Mouse (Mus musculus): ENCODE measurements around the gene Smarca2. TPM values are rescaled to one million over a fixed set of nuclear protein-coding genes. Genes with fewer than 3 reads are reported as not detected.

Smarca2 gene
- polyA plus RNA-seq, 1 experiment from 2014 or later = 49.4 TPM

GRCm38 (mm10) chr19:26608434-26608812 lies 3.6 kb downstream of the Smarca2 start:
- no peak overlapping the region for H3K27ac ChIP-seq (ENCODE audit: low read length)
- peak overlapping the region; percentile 88 for H3K4me3 ChIP-seq (replicated peaks; ENCODE audit: low read length)
- H3K36me3 ChIP-seq (ENCODE audit: control insufficient read depth, insufficient read depth, low read length) = no peaks in the 10 kb centered on the region
- H3K9me3 ChIP-seq (replicated peaks; ENCODE audit: control insufficient read depth, low read length) = no peaks in the 10 kb centered on the region
- H3K9ac ChIP-seq (ENCODE audit: low read length) = peak overlapping the region; percentile 88
- ATAC-seq (ENCODE audit: insufficient read depth, low FRiP score) = no peak
- peak overlapping the region; percentile 98 for H3K4me2 ChIP-seq (ENCODE audit: low read depth, low read length)
- 31% methylated on average over 7 of the region's 7 CpGs for WGBS
- no peaks in the 10 kb centered on the region for H3K27me3 ChIP-seq (ENCODE audit: control insufficient read depth, insufficient read depth, low read length)
- peaks cover 14% of the 10 kb centered on the region; the same call in 1 of the 2 replicates for H3K4me1 ChIP-seq (ENCODE audit: control insufficient read depth, insufficient read depth, low read length)

GRCm38 (mm10) chr19:26609637-26610036 lies 4.8 kb downstream of the Smarca2 start:
- Histone ChIP-seq H3K4me1 (ENCODE audit: control insufficient read depth, insufficient read depth, low read length) (peaks cover 14% of the 10 kb centered on the region; the same call in 1 of the 2 replicates), H3K27ac (ENCODE audit: low read length) (no peak overlapping the region), H3K4me3 (replicated peaks; ENCODE audit: low read length) (no peak overlapping the region), H3K9ac (ENCODE audit: low read length) (no peak overlapping the region), H3K9me3 (replicated peaks; ENCODE audit: control insufficient read depth, low read length) (no peaks in the 10 kb centered on the region), H3K4me2 (ENCODE audit: low read depth, low read length) (no peak overlapping the region), H3K27me3 (ENCODE audit: control insufficient read depth, insufficient read depth, low read length) (no peaks in the 10 kb centered on the region), H3K36me3 (ENCODE audit: control insufficient read depth, insufficient read depth, low read length) (no peaks in the 10 kb centered on the region)
- 52% methylated on average over 2 of the region's 2 CpGs for WGBS
- no peak for ATAC-seq (ENCODE audit: insufficient read depth, low FRiP score)

- Histone ChIP-seq H3K4me1 (ENCODE audit: control insufficient read depth, insufficient read depth, low read length) (peaks cover 11% of the 10 kb centered on the region; the same call in 1 of the 2 replicates), H3K9me3 (replicated peaks; ENCODE audit: control insufficient read depth, low read length) (no peaks in the 10 kb centered on the region), H3K9ac (ENCODE audit: low read length) (no peak overlapping the region), H3K4me3 (replicated peaks; ENCODE audit: low read length) (no peak overlapping the region), H3K27me3 (ENCODE audit: control insufficient read depth, insufficient read depth, low read length) (no peaks in the 10 kb centered on the region), H3K4me2 (ENCODE audit: low read depth, low read length) (no peak overlapping the region), H3K36me3 (ENCODE audit: control insufficient read depth, insufficient read depth, low read length) (no peaks in the 10 kb centered on the region), H3K27ac (ENCODE audit: low read length) (no peak overlapping the region)
- WGBS = 43% methylated on average over 4 of the region's 4 CpGs
- no peak for ATAC-seq (ENCODE audit: insufficient read depth, low FRiP score)
These were observed 8.1 kb downstream of the Smarca2 start for GRCm38 (mm10) chr19:26612995-26613394.

- ATAC-seq (ENCODE audit: insufficient read depth, low FRiP score) = 0 out of 2 replicates have a peak, but pooled peaks have one; percentile 33
- no peak overlapping the region for H3K4me2 ChIP-seq (ENCODE audit: low read depth, low read length)
- H3K4me3 ChIP-seq (replicated peaks; ENCODE audit: low read length) = no peak overlapping the region
- peaks cover 6% of the 10 kb centered on the region; the same call in 1 of the 2 replicates for H3K4me1 ChIP-seq (ENCODE audit: control insufficient read depth, insufficient read depth, low read length)
- H3K27me3 ChIP-seq (ENCODE audit: control insufficient read depth, insufficient read depth, low read length) = no peaks in the 10 kb centered on the region
- no peak overlapping the region for H3K27ac ChIP-seq (ENCODE audit: low read length)
- H3K36me3 ChIP-seq (ENCODE audit: control insufficient read depth, insufficient read depth, low read length) = no peaks in the 10 kb centered on the region
- no peak overlapping the region for H3K9ac ChIP-seq (ENCODE audit: low read length)
- no peaks in the 10 kb centered on the region for H3K9me3 ChIP-seq (replicated peaks; ENCODE audit: control insufficient read depth, low read length)
- 49% methylated on average over 5 of the region's 5 CpGs for WGBS
These were observed 8.8 kb downstream of the Smarca2 start for GRCm38 (mm10) chr19:26613665-26614064.

- H3K4me3 ChIP-seq (replicated peaks; ENCODE audit: low read length) = no peak overlapping the region
- peaks cover 6% of the 10 kb centered on the region; the same call in 1 of the 2 replicates for H3K4me1 ChIP-seq (ENCODE audit: control insufficient read depth, insufficient read depth, low read length)
- no peak overlapping the region for H3K4me2 ChIP-seq (ENCODE audit: low read depth, low read length)
- no peak overlapping the region for H3K27ac ChIP-seq (ENCODE audit: low read length)
- WGBS = 68% methylated on average over 1 of the region's 1 CpGs
- no peaks in the 10 kb centered on the region for H3K9me3 ChIP-seq (replicated peaks; ENCODE audit: control insufficient read depth, low read length)
- H3K9ac ChIP-seq (ENCODE audit: low read length) = no peak overlapping the region
- H3K36me3 ChIP-seq (ENCODE audit: control insufficient read depth, insufficient read depth, low read length) = no peaks in the 10 kb centered on the region
- H3K27me3 ChIP-seq (ENCODE audit: control insufficient read depth, insufficient read depth, low read length) = no peaks in the 10 kb centered on the region
- no peak for ATAC-seq (ENCODE audit: insufficient read depth, low FRiP score)
These were observed 11.4 kb downstream of the Smarca2 start for GRCm38 (mm10) chr19:26616271-26616670.

- H3K9me3 ChIP-seq (replicated peaks; ENCODE audit: control insufficient read depth, low read length) = no peaks in the 10 kb centered on the region
- H3K4me1 ChIP-seq (ENCODE audit: control insufficient read depth, insufficient read depth, low read length) = peaks cover 6% of the 10 kb centered on the region; the same call in 1 of the 2 replicates
- no peak overlapping the region for H3K9ac ChIP-seq (ENCODE audit: low read length)
- H3K36me3 ChIP-seq (ENCODE audit: control insufficient read depth, insufficient read depth, low read length) = no peaks in the 10 kb centered on the region
- WGBS = 80% methylated on average over 5 of the region's 5 CpGs
- no peak overlapping the region for H3K4me2 ChIP-seq (ENCODE audit: low read depth, low read length)
- no peaks in the 10 kb centered on the region for H3K27me3 ChIP-seq (ENCODE audit: control insufficient read depth, insufficient read depth, low read length)
- H3K4me3 ChIP-seq (replicated peaks; ENCODE audit: low read length) = no peak overlapping the region
- no peak for ATAC-seq (ENCODE audit: insufficient read depth, low FRiP score)
- no peak overlapping the region for H3K27ac ChIP-seq (ENCODE audit: low read length)
These were observed 12.4 kb downstream of the Smarca2 start for GRCm38 (mm10) chr19:26617287-26617686.

GRCm38 (mm10) chr19:26630712-26631235 lies 25.9 kb downstream of the Smarca2 start:
- no peak for ATAC-seq (ENCODE audit: insufficient read depth, low FRiP score)
- H3K4me2 ChIP-seq (ENCODE audit: low read depth, low read length) = no peak overlapping the region
- H3K36me3 ChIP-seq (ENCODE audit: control insufficient read depth, insufficient read depth, low read length) = peaks cover 4% of the 10 kb centered on the region; the same call in 1 of the 2 replicates
- H3K27me3 ChIP-seq (ENCODE audit: control insufficient read depth, insufficient read depth, low read length) = no peaks in the 10 kb centered on the region
- no peak overlapping the region for H3K27ac ChIP-seq (ENCODE audit: low read length)
- WGBS = 35% methylated on average over 8 of the region's 8 CpGs
- no peak overlapping the region for H3K9ac ChIP-seq (ENCODE audit: low read length)
- no peaks in the 10 kb centered on the region for H3K9me3 ChIP-seq (replicated peaks; ENCODE audit: control insufficient read depth, low read length)
- no peak overlapping the region for H3K4me3 ChIP-seq (replicated peaks; ENCODE audit: low read length)
- H3K4me1 ChIP-seq (ENCODE audit: control insufficient read depth, insufficient read depth, low read length) = no peaks in the 10 kb centered on the region; the same call in 1 of the 2 replicates

- Histone ChIP-seq H3K4me2 (ENCODE audit: low read depth, low read length) (no peak overlapping the region), H3K4me3 (replicated peaks; ENCODE audit: low read length) (no peak overlapping the region), H3K36me3 (ENCODE audit: control insufficient read depth, insufficient read depth, low read length) (peaks cover 4% of the 10 kb centered on the region; the same call in 1 of the 2 replicates), H3K4me1 (ENCODE audit: control insufficient read depth, insufficient read depth, low read length) (no peaks in the 10 kb centered on the region; the same call in 1 of the 2 replicates), H3K9ac (ENCODE audit: low read length) (no peak overlapping the region), H3K27ac (ENCODE audit: low read length) (no peak overlapping the region), H3K9me3 (replicated peaks; ENCODE audit: control insufficient read depth, low read length) (no peaks in the 10 kb centered on the region), H3K27me3 (ENCODE audit: control insufficient read depth, insufficient read depth, low read length) (no peaks in the 10 kb centered on the region)
- WGBS = 85% methylated on average over 5 of the region's 5 CpGs
- no peak for ATAC-seq (ENCODE audit: insufficient read depth, low FRiP score)
These were observed 27.4 kb downstream of the Smarca2 start for GRCm38 (mm10) chr19:26632228-26632627.

- no peak overlapping the region for H3K4me2 ChIP-seq (ENCODE audit: low read depth, low read length)
- H3K9ac ChIP-seq (ENCODE audit: low read length) = no peak overlapping the region
- WGBS = 84% methylated on average over 13 of the region's 13 CpGs
- H3K27ac ChIP-seq (ENCODE audit: low read length) = no peak overlapping the region
- H3K27me3 ChIP-seq (ENCODE audit: control insufficient read depth, insufficient read depth, low read length) = no peaks in the 10 kb centered on the region
- ATAC-seq (ENCODE audit: insufficient read depth, low FRiP score) = no peak
- H3K9me3 ChIP-seq (replicated peaks; ENCODE audit: control insufficient read depth, low read length) = no peaks in the 10 kb centered on the region
- H3K4me3 ChIP-seq (replicated peaks; ENCODE audit: low read length) = no peak overlapping the region
- peaks cover 6% of the 10 kb centered on the region for H3K36me3 ChIP-seq (ENCODE audit: control insufficient read depth, insufficient read depth, low read length)
- peaks cover 2% of the 10 kb centered on the region; the same call in 1 of the 2 replicates for H3K4me1 ChIP-seq (ENCODE audit: control insufficient read depth, insufficient read depth, low read length)
These were observed 35.7 kb downstream of the Smarca2 start for GRCm38 (mm10) chr19:26640556-26640955.
